Mouse (Mus musculus): Measurements from ENCODE around the gene Mb21d2. TPM values are rescaled to one million over a fixed set of nuclear protein-coding genes. Genes with fewer than 3 reads are reported as not detected.

Gene Mb21d2
- total RNA-seq (2022): 10 to 100 TPM; 12.4 to 17.8 (median 14.6) TPM

GRCm38 (mm10) chr16:28928815-28929685 is at the start of gene Mb21d2:
Gene Mb21d2 (minus strand): TSS chr16:28929673.
- peak; percentile 36 for DNase-seq

DNA sequence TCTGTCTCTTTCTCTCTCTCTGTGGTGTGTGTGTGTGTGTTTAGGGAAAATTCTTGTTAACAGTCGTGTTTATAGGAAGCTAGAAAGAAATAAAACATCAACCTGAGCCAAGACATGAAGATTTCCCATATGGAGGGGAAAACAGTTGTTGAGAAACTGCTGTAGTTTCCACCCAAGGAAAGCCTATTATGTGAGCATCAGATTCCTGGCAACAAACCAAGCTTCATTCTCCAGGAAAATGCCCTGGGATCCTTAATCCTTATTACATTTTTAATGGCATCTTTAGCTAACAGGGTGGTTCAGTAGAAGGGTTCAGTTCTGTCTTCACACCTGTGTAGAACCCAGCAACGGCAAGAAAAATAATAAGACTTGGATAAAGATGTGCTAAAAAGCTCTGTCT is 36.8 kb upstream of the Mb21d2 start:
- DNase-seq: no peak

- DNase-seq: no peak
Observed at GRCm38 (mm10) chr16:28964048-28964447, 34.6 kb upstream of the Mb21d2 start.

DNA sequence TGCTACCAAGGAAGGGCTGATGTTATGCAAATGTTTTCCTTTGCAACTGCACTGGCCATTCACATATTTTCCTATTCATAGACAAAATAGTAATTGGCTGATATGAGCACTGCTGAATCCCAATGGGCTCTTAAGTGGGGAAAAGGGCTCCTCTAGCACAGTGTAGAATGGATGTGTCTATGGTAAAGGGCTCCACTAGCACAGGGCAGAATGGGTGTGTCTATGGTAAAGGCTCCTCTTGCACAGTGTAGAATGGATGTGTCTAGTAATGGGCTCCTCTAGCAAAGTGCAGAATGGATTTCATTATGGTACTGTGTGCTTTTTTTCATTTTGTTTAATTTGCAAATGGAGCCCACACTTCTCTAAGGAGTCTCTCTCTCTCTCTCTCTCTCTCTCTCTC is 33.5 kb upstream of the Mb21d2 start:
- DNase-seq: no peak

- DNase-seq: no peak
Observed at GRCm38 (mm10) chr16:28949810-28950209, 20.3 kb upstream of the Mb21d2 start.

DNA sequence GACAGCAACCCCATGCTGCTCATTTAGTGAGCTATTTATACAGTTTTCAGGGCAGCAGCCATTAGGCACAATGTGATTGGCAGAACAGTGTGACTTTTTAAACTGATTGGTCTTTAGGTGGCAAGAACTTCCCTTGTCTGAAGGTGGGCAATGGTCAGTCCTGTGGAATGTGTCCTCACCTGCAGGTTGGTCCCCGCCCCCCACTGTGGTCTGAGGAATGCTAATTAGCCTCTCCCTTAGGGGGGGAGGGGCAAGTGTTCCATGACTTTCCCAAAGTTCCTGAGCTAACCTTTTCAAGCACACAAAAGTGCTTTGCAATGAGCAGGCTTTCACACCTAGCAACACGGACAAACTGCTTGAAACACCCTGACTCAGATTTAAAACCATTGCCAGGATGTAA is 13.8 kb upstream of the Mb21d2 start:
- DNase-seq: no peak

DNA sequence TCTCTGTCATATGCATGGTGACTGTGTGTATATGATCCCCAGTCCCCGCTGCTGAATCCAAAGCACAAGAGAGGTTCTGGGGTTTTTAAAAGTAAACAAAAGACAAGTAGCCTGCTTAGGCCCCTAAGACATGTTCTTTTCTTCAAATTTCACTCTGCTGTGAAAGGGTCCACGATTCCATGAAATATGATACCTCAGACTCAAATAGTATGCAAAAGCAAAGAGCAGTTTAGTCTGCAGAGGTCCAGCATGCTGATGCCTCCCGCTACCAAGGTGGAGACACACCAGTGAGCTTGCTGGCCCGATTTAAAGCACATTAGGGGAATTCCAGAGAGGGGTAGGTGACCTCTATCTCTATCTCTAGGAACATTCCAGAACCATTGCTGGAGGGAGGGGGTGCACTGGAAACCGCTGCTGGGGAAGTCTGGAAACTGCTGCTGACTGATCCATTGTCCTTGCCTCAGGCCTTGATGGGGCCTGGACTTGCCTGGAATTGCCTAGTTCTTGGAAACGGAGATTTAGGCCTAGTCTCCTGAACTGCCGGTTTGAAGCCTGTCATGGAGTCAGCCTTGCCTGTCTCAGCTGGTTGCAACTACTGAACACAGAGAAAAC is 6.8 kb upstream of the Mb21d2 start:
- DNase-seq: no peak

DNA sequence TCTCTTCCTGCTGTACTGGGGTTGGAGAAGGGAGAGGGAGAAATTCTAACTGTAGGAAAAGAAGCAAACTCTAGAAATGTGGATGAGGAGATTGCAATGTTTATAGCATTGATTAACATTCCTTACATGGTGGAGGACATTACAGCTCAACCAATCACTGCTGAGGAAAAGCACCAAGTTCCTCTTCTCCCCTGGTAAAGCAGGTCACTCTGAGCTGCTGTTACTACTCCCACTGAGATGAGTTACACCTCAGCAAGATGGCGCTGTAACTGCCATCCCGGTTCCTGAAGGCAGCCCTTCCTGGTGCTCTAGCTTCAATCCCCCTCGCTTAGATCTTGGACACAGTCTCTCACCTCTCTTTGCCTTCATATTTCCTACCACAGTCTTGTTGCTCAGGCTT is 6.2 kb upstream of the Mb21d2 start:
- DNase-seq: no peak

DNA sequence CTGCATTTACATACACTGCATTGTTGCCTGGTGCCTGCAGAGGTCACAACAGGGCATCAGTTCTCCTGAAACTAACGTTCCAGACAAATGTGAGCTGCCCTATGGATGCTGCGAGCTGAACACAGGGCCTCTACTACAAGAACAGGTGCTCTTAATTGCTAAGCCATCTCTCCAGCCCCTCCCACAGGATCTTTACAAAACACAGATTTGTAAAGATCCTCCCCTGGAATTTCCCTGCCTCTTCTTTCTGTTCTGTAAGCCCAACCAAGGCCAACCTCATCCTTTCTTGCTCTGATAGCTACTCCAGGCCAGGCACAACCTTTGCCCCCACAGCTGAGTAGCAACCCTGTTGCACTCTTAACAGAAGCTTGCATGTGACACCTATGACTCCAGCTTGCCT is 1.7 kb upstream of the Mb21d2 start:
- DNase-seq: no peak

DNA sequence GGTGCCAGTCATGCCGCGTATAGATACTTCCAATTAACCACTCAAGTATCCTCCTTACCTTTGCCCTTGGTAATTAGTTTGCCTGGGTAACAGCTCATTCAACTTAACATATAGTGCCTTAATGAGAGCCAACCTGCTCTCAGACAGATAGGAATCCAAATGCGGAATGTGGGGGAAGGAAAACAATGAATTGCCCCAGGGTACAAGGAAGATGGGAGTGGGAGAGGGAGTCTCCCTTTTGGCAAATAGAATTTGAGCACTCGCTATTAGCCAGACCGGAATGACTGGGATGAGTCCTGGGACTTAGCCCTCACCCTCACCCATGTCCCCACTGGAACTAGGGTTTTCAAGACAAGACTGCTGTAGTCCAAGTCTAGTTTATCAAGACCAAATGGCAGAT is 953 bp upstream of the Mb21d2 start:
- no peak for DNase-seq

GRCm38 (mm10) chr16:28929686-28930291 is 316 bp upstream of the Mb21d2 start:
- peak; percentile 42 for DNase-seq

DNA sequence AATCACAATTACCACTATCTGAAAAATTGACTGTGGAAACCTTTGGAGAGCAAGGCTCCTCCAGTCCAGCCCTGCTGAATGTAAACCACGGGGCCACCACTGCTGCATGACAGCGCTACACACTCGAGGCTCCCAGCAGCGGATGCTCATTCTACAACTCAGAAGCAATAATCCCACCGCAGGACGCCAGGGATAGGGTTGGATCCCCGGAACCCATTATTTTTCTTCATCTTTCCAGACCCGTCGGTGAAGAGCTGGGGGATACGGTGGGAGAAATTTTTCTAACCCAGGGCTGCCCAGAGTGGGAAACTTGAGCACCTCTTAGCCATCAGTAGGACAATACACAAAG is 1.0 kb downstream of the Mb21d2 start:
- no peak for DNase-seq

- DNase-seq: no peak
Observed at GRCm38 (mm10) chr16:28927381-28927780, 2.1 kb downstream of the Mb21d2 start.

- no peak for DNase-seq
Observed at GRCm38 (mm10) chr16:28919320-28919885, 10.1 kb downstream of the Mb21d2 start.

DNA sequence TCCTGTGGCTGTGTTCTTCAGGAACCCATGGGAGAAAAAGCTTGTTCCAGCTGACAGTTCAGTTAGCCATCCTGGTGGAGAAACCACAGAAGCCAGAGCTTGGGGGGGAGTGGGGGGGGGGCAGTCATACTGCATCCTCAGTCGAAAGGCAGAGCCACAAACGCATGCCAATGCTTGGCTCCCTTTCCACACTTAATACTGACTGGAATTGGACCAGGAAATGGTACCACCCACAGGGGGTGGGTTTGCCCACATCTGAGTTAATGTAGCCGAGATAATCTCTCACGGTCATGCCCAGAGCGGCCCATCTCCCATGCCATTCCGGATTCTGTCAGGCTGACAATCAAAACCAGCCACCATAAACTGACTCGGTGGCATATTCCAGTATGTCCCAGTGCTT is 14.1 kb downstream of the Mb21d2 start:
- no peak for DNase-seq

DNA sequence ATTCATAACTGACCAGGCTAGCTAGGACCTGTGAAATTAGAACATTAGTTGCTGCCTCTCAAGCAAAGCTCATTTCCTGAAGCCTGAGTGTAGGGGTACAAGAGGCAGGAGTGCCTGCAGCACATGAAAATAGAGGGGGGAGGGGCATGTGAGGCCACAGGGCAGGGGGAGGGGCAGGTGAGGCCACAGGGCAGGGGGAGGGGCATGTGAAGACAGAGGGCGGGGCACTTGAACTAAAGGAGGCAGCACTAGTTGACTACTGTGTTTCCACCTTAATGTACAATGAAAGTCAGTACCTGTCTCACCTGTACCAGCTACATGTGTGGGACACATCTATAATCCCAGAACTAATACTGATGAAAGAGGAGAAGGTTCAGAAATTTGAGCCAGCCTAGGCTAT is 14.8 kb downstream of the Mb21d2 start:
- DNase-seq: no peak

- no peak for DNase-seq
Observed at GRCm38 (mm10) chr16:28911414-28912050, 17.9 kb downstream of the Mb21d2 start.

DNA sequence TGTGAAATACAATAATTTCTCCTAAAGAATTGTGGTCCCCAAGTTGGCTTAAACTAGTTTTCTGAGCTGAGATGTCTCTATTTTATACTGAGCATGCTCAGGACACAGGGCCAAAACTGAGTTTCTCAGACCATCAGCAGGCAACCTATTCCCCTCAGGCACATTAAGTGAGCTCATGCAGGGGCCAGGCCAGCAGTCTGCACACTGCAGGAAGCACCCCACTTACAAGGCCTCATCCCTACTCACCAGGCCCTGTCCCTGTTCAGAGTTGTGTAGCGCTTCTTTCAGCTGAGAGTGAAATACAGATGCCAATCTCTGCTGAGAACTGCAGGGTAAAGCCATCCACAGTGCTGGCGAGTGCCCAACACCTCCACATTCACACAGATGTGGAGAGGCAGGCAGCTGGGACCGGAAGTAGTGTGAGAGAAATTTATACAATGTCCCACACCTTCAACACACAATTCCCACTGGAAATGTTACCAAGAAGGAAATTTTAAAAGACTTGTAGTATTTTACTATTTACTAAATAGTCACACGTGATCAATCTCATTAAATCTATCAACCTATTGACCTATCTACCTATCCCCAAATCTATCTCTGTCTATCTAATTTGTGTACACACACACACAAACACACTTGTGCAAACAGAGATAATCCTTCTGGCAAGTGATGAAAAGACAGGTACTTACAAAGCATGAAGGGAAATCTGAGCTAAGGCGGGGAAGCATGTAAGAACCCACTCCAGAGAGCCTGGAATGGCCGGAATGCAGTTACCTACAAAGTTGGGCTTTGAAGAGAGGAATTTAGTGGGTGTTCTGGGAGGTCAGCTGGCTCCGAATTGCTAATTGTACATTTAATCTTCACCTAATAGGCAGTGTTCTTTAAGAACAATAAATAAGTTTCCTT is 22.9 kb downstream of the Mb21d2 start:
- DNase-seq: no peak

DNA sequence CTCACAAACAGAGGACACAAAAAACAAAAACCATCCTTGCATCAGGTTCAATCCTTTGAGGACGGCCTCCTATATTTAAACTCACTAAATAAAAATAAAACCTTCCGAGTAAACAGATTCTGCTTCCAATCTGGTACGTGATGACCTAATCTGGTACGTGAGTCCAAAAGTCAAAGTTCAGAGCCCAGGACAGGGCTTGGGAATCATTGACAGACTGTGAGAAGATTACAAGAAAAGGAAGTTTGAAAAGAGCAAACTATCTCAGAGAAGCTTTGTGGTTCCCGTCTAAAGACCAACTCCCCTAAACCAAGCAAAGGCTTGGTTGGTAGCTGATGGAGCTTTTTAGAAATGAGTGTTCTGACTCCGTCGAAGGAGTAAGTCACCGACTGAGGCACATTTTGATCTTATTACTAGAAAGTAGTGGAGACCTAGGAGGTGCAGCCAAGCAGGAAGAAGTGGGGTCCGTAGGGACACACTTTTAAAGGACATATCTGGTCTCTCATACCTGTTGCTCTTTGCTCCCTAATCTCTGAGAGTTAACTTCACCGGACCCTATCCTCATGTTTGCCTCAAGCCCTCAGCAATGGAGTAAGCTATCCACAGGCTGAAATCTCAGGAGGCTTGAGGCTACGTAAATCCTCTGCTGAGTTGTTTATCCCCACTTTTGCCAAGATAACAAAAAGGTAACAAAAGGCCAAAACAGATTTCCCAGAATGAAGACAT is 23.7 kb downstream of the Mb21d2 start:
- DNase-seq: no peak

GRCm38 (mm10) chr16:28902620-28903565 is 26.6 kb downstream of the Mb21d2 start:
- peak; percentile 58 for DNase-seq

Data from adrenal gland, adult 8-10 months (tissue).